16 mouse cellular contexts compared by ENCODE assay signal in the genomic region with DNA sequence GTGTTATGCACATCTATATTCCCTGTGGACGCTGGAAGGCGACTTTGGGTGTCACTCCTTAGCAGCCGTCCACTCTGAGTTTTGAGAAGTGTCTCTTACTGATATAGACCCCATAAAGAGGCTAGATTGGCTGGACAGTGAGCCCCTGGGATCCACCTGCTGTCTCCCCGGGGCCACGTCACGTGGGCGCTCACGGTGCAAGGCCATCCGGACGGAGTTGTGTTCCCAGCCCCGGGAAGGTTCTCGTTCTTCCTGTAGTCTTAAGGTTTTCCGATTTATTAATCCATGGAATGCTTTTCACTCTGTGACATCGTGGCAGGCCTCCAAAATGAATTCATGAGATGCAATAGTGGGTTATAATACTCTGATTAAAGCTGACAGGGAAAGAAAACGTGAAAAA.
"Had no signal": no experiment of that assay in that cellular context is flagged by ENCODE, and none has a peak within 500 bp of the region (broad histone marks: within the 10 kb centered on the region; RNA-seq: fewer than 3 reads in every experiment).

No protein-coding gene starts in this region.

- H3K27me3 ChIP-seq: hindbrain, embryonic 15.5 days; intestine, embryonic 15.5 days; limb, embryonic 13.5 days; midbrain, embryonic 12.5 days; midbrain, embryonic 15.5 days; neural tube, embryonic 12.5 days; neural tube, embryonic 15.5 days had no signal

- DNase-seq: layer of hippocampus, adult 9-11 months; liver; liver, postnatal 0 days; thymus, postnatal 25 days had no signal

- H3K4me3 ChIP-seq: hindbrain, embryonic 15.5 days; intestine, embryonic 15.5 days; layer of hippocampus, adult 2 months; limb, embryonic 10.5 days; limb, embryonic 13.5 days; midbrain, embryonic 12.5 days; midbrain, embryonic 15.5 days; neural tube, embryonic 12.5 days; neural tube, embryonic 15.5 days had no signal

- H3K9ac ChIP-seq: hindbrain, embryonic 15.5 days; intestine, embryonic 15.5 days; limb, embryonic 13.5 days; liver, embryonic 14.5 days; liver, postnatal 0 days; lung, embryonic 14.5 days; midbrain, embryonic 12.5 days; midbrain, embryonic 15.5 days; neural tube, embryonic 12.5 days; neural tube, embryonic 15.5 days had no signal

- H3K4me1 ChIP-seq: hindbrain, embryonic 15.5 days; intestine, embryonic 15.5 days; limb, embryonic 10.5 days; limb, embryonic 13.5 days; midbrain, embryonic 12.5 days; midbrain, embryonic 15.5 days; neural tube, embryonic 12.5 days; neural tube, embryonic 15.5 days had no signal

- H3K27ac ChIP-seq: hindbrain, embryonic 15.5 days; intestine, embryonic 15.5 days; layer of hippocampus, adult 2 months; limb, embryonic 10.5 days; limb, embryonic 13.5 days; liver, embryonic 14.5 days; macrophage; midbrain, embryonic 12.5 days; midbrain, embryonic 15.5 days; neural tube, embryonic 12.5 days; neural tube, embryonic 15.5 days had no signal

- H3K36me3 ChIP-seq: hindbrain, embryonic 15.5 days; intestine, embryonic 15.5 days; limb, embryonic 10.5 days; limb, embryonic 13.5 days; midbrain, embryonic 12.5 days; midbrain, embryonic 15.5 days; neural tube, embryonic 12.5 days; neural tube, embryonic 15.5 days had no signal

- ATAC-seq: liver, postnatal 0 days; midbrain, embryonic 15.5 days had no signal

- H3K4me2 ChIP-seq: hindbrain, embryonic 15.5 days; intestine, embryonic 15.5 days; limb, embryonic 13.5 days; lung, embryonic 14.5 days; midbrain, embryonic 12.5 days; midbrain, embryonic 15.5 days; neural tube, embryonic 12.5 days; neural tube, embryonic 15.5 days had no signal

- H3K9me3 ChIP-seq: hindbrain, embryonic 15.5 days; intestine, embryonic 15.5 days; limb, embryonic 10.5 days; limb, embryonic 13.5 days; midbrain, embryonic 12.5 days; midbrain, embryonic 15.5 days; neural tube, embryonic 12.5 days; neural tube, embryonic 15.5 days had no signal
